Mouse (Mus musculus): Measurements from ENCODE around the gene Hcn1.

GRCm38 (mm10) chr13:117745173-117745572, 143.1 kb downstream of the Hcn1 start:
- TF ChIP-seq CTCF (IDR thresholded peaks at IDR 0.05; ENCODE audit: low read depth) (no peak), EP300 (optimal IDR thresholded peaks at IDR 0.05) (no peak)
